Mouse (Mus musculus) CD4-positive, CD25-positive, alpha-beta regulatory T cell, adult 2 months (primary cell): ENCODE measurements around the gene Hcn2.
A peak's percentile ranks its signal among the peaks of the same experiment; 100 is the strongest.

Experiments
- DNase-seq: peaks from one replicate; pipeline ENCODE4 v3.0.0-alpha.2; 2012; ENCODE audit warnings: low read depth, low spot score

Hcn2 gene

GRCm38 (mm10) chr10:79708668-79709067 lies 7.8 kb upstream of the Hcn2 start:
- DNase-seq: no peak

DNA sequence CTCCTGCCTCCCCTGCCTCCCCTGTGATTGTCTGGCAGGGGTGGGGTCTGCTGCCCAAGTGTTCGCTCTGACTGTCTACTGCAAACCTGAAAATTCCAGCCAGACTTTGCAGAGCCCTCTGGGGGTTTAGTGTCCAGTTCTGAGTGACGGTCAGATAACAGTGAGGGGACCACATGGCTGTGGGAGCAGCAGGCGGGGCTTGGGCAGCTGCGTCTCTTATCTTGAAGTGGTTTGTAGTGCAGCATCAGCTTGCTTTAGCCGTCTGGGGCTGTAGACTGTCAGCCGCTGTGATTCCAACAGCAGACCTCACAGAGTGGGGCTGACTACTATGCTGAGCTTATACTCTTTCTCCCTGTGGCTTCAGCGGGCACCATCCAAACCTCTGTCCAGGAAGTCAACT lies 7.1 kb upstream of the Hcn2 start:
- DNase-seq: no peak

- DNase-seq: peak; percentile 57
Measured at GRCm38 (mm10) chr10:79712029-79712428, 4.4 kb upstream of the Hcn2 start.

DNA sequence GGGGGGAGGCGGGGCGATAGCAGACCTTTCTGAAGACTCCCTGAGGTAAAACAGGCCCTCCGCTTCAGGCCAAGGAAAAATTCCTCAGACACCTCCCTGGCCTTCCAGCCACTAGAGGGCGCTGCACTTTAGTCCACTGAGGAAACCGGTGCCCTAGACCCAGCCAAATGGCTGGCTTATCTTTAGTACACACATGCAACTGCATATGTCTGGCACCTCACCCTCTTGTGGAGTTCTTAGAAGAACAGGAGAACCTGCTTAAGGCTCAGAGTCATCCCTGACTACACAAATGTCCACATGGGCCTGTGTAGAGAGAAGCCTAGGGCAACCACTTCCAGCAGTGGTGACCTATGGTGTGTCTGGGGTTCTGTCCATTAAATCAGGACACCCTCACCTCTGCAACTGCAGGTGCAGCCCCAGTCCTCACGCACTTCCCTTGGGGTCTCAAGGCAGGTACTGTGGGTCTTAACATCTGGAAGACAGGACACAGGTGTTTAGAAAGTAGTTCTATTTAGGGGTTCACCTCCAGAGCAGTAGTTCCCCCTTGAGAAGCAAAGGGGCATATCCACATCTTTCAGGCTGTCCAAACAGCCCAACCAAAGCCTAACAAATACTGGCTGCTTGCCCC lies 3.8 kb upstream of the Hcn2 start:
- peak; percentile 85 for DNase-seq

DNA sequence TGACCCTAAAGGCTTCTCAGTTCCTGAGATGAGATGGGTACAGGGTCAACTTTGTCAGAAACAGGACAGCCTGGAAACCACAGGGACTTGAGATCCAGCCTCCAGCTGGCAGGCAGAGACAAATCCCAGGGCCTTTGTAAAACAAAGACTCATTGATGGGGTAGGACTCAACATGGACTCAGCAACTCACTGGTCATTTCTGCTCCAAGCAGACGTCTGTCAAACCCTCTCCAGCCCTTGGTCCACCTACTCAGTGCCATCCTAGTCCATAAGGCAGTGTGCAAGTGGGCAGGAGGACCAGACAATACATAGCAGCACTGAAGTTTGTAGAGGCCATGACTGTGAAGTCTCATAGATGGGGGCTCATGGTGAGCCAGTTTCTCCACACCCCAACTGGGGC lies 3.3 kb upstream of the Hcn2 start:
- no peak for DNase-seq

DNA sequence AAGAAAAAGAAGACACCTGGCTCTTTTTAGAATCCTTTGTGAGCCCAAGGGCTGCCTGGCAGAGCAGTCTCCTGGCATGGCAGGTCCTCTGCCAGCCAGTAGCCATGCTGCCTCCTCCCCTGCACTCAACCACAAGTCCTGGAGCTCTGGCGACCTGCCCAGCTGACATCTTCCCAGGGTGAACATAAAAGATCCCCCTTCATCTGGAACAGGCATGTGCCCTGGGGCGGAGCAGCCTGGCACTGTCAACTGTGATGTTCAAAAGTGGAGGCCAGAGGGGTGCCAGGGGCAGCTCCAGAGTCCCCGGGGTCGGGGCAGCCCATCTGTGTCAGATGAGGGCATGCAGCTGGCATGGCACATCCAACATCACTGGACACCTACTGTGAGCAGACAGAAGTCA lies 1.4 kb upstream of the Hcn2 start:
- DNase-seq: no peak

DNA sequence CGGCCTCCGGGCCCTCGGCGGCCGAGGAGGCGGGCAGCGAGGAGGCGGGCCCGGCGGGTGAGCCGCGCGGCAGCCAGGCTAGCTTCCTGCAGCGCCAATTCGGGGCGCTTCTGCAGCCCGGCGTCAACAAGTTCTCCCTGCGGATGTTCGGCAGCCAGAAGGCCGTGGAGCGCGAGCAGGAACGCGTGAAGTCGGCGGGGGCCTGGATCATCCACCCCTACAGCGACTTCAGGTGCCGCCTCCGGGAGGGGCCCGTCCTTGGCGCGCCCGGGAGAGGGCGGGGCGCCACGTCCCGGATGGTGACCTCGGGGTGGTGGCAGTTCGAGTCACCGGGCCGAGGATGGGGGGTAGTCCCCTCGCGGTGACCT lies 538 bp downstream of the Hcn2 start:
- peak; percentile 41 for DNase-seq

GRCm38 (mm10) chr10:79717640-79718357 lies 1.4 kb downstream of the Hcn2 start:
- peak; percentile 75 for DNase-seq

GRCm38 (mm10) chr10:79721089-79721488 lies 4.7 kb downstream of the Hcn2 start:
- DNase-seq: no peak

DNA sequence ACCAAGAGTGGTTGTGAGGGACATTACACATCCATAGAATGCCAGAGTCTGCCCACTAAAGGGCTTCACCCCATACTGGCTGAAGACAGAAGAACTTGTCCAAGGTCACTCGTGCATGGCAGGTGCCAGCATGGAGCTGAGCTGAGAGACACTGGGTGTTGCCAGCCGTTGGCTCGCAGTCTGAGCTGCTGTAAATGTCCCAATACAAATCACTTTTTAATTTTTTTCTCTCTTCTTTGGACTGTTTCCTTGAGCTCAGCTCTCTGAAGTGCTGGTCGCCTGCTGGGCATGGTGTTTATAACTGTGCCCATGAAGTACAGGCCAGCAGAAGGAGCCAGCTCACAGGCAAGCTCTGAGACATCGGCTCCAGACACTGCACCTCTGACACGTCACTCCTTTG lies 6.6 kb downstream of the Hcn2 start:
- no peak for DNase-seq

DNA sequence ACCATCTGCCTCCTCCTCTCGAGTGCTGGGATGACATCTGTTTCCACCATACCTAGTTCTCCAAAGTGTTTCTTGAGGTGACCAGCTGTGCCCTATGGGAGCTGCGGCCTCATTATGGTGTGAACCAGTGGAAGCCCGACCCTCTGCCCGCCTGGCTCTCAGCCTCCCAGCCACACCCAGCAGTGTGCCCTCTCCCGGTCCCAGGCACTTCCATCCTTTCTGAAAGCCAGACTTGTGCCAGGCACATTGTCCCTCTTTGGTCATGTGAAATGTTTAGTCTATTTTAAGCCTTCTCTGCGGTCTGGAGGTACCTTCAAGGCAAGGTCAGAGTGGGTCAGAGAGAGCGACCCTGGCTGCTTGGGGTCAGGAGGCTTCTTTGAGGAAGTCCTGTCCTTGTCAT lies 7.3 kb downstream of the Hcn2 start:
- DNase-seq: no peak

- DNase-seq: peak; percentile 72
Measured at GRCm38 (mm10) chr10:79726090-79726489, 9.7 kb downstream of the Hcn2 start.

GRCm38 (mm10) chr10:79728323-79729249 lies 12.2 kb downstream of the Hcn2 start:
- DNase-seq: no peak

DNA sequence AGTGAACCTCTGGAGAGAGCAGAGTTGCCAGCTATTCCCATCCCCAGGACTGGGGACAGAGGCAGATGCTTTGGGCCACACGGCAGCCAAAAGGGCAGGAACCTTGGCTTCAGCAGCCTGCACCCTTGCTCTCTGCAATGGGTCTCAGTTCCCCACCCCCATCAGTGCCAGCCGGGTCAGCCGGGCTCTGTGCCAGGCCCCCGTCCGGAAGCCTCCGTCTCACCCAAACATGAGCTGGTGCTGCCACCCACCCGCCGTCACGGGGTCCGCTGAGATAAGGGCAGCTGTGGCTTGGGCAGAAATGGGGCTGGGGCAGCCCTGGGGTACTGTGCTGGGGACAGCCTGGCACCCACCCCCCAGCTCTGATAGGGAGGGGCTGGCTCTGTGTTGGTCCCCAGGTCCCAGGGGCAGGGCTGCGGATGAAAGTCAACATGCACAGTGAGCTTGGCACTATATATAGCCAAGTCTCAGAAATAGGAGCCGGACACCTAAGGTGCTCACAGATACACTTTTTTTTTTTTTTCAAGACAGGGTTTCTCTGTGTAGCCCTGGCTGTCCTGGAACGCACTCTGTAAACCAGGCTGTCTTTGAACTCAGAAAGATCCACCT lies 13.0 kb downstream of the Hcn2 start:
- no peak for DNase-seq

DNA sequence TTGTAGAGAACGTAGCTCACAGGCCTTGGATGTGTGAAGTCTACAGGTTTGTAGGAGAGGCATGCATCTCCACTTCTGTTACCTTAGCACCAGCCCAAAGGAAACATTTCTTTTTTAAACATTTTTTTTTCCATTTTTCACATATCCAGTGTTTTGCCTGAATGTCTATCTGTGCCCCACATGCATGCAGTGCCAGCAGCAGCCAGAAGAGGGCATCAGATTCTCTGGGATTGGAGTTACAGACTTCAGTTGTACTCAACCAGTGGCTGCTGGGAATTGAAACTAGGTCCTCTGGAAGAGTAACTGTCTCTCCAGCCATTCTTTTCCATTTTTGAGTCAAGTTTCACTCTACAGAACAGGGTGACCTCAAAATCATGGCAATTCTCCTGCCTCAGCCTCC lies 16.1 kb downstream of the Hcn2 start:
- DNase-seq: peak; percentile 58

GRCm38 (mm10) chr10:79733847-79734246 lies 17.4 kb downstream of the Hcn2 start:
- no peak for DNase-seq

- no peak for DNase-seq
Measured at GRCm38 (mm10) chr10:79735361-79735760, 18.9 kb downstream of the Hcn2 start.

- no peak for DNase-seq
Measured at GRCm38 (mm10) chr10:79736706-79737105, 20.3 kb downstream of the Hcn2 start.

DNA sequence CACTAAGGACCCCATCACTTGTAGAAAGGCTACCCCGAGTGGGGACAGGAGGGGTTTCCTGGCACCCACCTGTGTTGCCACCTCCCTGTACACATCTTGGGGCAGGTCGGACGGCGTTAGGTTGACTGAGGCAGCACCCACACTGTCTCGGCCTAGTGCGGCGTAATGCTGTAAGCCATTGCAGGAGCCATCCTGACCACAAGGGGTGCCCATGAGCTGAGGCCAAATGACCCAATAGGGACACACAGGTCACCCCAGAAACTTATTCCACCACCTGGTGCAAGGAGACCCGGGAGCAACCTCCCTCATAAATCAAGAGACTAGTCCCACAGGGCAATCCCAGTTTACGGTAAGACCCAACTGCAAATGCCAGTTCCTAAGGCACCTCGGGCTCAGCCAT lies 21.8 kb downstream of the Hcn2 start:
- peak; percentile 51 for DNase-seq

- no peak for DNase-seq
Measured at GRCm38 (mm10) chr10:79739234-79739633, 22.8 kb downstream of the Hcn2 start.

GRCm38 (mm10) chr10:79740863-79741262 lies 24.4 kb downstream of the Hcn2 start:
- DNase-seq: no peak

DNA sequence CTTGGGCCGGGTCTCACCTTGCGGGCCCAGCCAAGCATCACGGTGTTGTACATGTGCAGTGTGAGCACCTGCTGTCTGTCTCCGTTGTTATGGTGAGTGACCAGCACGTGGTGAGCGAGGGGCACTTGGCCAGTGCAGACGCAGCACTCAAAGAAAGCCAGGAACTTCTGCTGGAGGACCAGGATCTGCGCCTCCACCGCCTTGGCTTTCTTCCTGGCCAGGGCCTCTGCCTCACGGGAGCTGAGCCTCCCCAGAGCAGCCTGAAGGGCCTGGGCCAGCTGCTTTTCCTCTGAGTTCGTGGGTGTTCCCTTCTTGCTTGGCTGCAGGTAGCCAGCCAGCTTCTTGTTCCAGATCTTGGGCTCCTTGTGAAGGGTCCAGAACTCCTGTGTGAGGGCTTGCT lies 26.7 kb downstream of the Hcn2 start:
- DNase-seq: no peak
